7 mouse cellular contexts compared by ENCODE assay signal in genomic region chr14:105921217-105921695, GRCm38 (mm10). TPM values are rescaled to one million over a fixed set of nuclear protein-coding genes. Genes with fewer than 3 reads are reported as not detected.
DNase-seq lines count a peak whose midpoint lies in the region; ATAC-seq and TF ChIP-seq lines count a peak whose summit lies in the region.

No protein-coding gene starts in this region.

- WGBS in lung, embryonic 14.5 days = 6% methylated on average over 8 of the region's 8 CpGs
- whole genome bisulfite sequencing in forebrain, embryonic 12.5 days = 4% methylated on average over 8 of the region's 8 CpGs
- 2% methylated on average over 8 of the region's 8 CpGs for WGBS in limb, embryonic 10.5 days
- WGBS in neural tube, embryonic 14.5 days = under 1% methylated on average over 8 of the region's 8 CpGs

- no peak overlapping the region; the same call in 1 of the 2 replicates for H3K4me3 ChIP-seq in lung, embryonic 14.5 days (ENCODE audit: low read depth, low read length)
- no peak overlapping the region for H3K4me3 ChIP-seq in forebrain, embryonic 12.5 days (replicated peaks)
- peak overlapping the region; percentile 30 for H3K4me3 ChIP-seq in limb, embryonic 10.5 days
- no peak overlapping the region for H3K4me3 ChIP-seq in neural tube, embryonic 14.5 days (ENCODE audit: low read depth, low read length)

- H3K27ac ChIP-seq in lung, embryonic 14.5 days (ENCODE audit: low read depth) = 0 out of 2 replicates have a peak overlapping the region, but pooled peaks have one; percentile 67
- no peak overlapping the region for H3K27ac ChIP-seq in forebrain, embryonic 12.5 days
- peak overlapping the region; percentile 86 for H3K27ac ChIP-seq in limb, embryonic 10.5 days
- no peak overlapping the region for H3K27ac ChIP-seq in neural tube, embryonic 14.5 days (ENCODE audit: low read depth, low read length)

- no peak overlapping the region; the same call in 1 of the 2 replicates for H3K9ac ChIP-seq in lung, embryonic 14.5 days
- no peak overlapping the region for H3K9ac ChIP-seq in forebrain, embryonic 12.5 days
- H3K9ac ChIP-seq in neural tube, embryonic 14.5 days (replicated peaks; ENCODE audit: low read depth, low read length) = no peak overlapping the region

- no peak for TF ChIP-seq CTCF in lung, embryonic 14.5 days (IDR thresholded peaks at IDR 0.05; ENCODE audit: low read depth)

- peak overlapping the region; percentile 54 for H3K4me2 ChIP-seq in lung, embryonic 14.5 days
- peak overlapping the region; percentile 53 for H3K4me2 ChIP-seq in forebrain, embryonic 12.5 days
- H3K4me2 ChIP-seq in neural tube, embryonic 14.5 days (ENCODE audit: low read depth, low read length) = peak overlapping the region; percentile 38

- H3K36me3 ChIP-seq in lung, embryonic 14.5 days (ENCODE audit: insufficient read depth) = no peaks in the 10 kb centered on the region
- no peaks in the 10 kb centered on the region for H3K36me3 ChIP-seq in forebrain, embryonic 12.5 days (replicated peaks)
- H3K36me3 ChIP-seq in limb, embryonic 10.5 days = no peaks in the 10 kb centered on the region
- no peaks in the 10 kb centered on the region for H3K36me3 ChIP-seq in neural tube, embryonic 14.5 days (ENCODE audit: control insufficient read depth, insufficient read depth, low read length)

- no peaks in the 10 kb centered on the region for H3K9me3 ChIP-seq in lung, embryonic 14.5 days (ENCODE audit: low read depth, low read length)
- H3K9me3 ChIP-seq in forebrain, embryonic 12.5 days = no peaks in the 10 kb centered on the region
- H3K9me3 ChIP-seq in limb, embryonic 10.5 days (replicated peaks) = no peaks in the 10 kb centered on the region
- no peaks in the 10 kb centered on the region for H3K9me3 ChIP-seq in neural tube, embryonic 14.5 days (ENCODE audit: control insufficient read depth, low read length)

- no peak; the same call in 1 of the 2 replicates for ATAC-seq in lung, embryonic 14.5 days (ENCODE audit: insufficient read depth)
- no peak for ATAC-seq in forebrain, embryonic 12.5 days (ENCODE audit: low FRiP score)
- no peak for ATAC-seq in neural tube, embryonic 14.5 days (ENCODE audit: low read depth)

- peaks cover 18% of the 10 kb centered on the region for H3K4me1 ChIP-seq in lung, embryonic 14.5 days (ENCODE audit: insufficient read depth)
- peaks cover 22% of the 10 kb centered on the region for H3K4me1 ChIP-seq in forebrain, embryonic 12.5 days
- peaks cover 39% of the 10 kb centered on the region for H3K4me1 ChIP-seq in limb, embryonic 10.5 days
- H3K4me1 ChIP-seq in neural tube, embryonic 14.5 days (ENCODE audit: control insufficient read depth, insufficient read depth, low read length) = 0 out of 2 replicates have a peak, but pooled peaks cover 4% of the 10 kb centered on the region

- DNase-seq in lung, embryonic 14.5 days = peak; percentile 76
- DNase-seq in lung, postnatal 36 days = no peak
- peak; percentile 39 for DNase-seq in limb, embryonic 10.5 days (ENCODE audit: low spot score)
- DNase-seq in urinary bladder, postnatal 4 days (ENCODE audit: low spot score in 2 of 2) = no peak
- no peak for DNase-seq in yolk sac, embryonic 10.5 days (ENCODE audit: low spot score)

- H3K27me3 ChIP-seq in lung, embryonic 14.5 days (ENCODE audit: insufficient read depth, low read length) = no peaks in the 10 kb centered on the region
- H3K27me3 ChIP-seq in forebrain, embryonic 12.5 days = peaks cover 13% of the 10 kb centered on the region; the same call in 1 of the 2 replicates
- no peaks in the 10 kb centered on the region for H3K27me3 ChIP-seq in limb, embryonic 10.5 days (ENCODE audit: low read depth, poor library complexity, severe bottlenecking)
- H3K27me3 ChIP-seq in neural tube, embryonic 14.5 days (ENCODE audit: control insufficient read depth, insufficient read depth, low read length) = peaks cover 2% of the 10 kb centered on the region; the same call in 1 of the 2 replicates

RNA-seq across cellular contexts. Expression of gene Spry2, which starts 24.6 kb away (rescaled TPM):
- 43.6 and 46.6 TPM in 2 replicates for polyA plus RNA-seq in lung, embryonic 14.5 days (2014; fragmentation: Nextera tagmentation; extraction: Ambion mirVana)
- polyA plus RNA-seq in forebrain, embryonic 12.5 days (2016; fragmentation: Nextera tagmentation; extraction: Ambion mirVana) = 10.0 and 18.2 TPM in 2 replicates
- 36.2 and 43.4 TPM in 2 replicates for polyA plus RNA-seq in limb, embryonic 10.5 days (2016; fragmentation: Nextera tagmentation; extraction: Ambion mirVana)
- 36.7 and 39.8 TPM in 2 replicates for polyA plus RNA-seq in neural tube, embryonic 14.5 days (2014; fragmentation: Nextera tagmentation; extraction: Ambion mirVana)

Comparison
In these comparisons a context has a peak if more than half of its experiments do, and no peak if none do; other contexts are left out.
1. DNase-seq: peak in lung, embryonic 14.5 days (single experiment) and limb, embryonic 10.5 days (single experiment); none in lung, postnatal 36 days (single experiment), urinary bladder, postnatal 4 days (0 of 2) and yolk sac, embryonic 10.5 days (single experiment).
2. H3K27ac ChIP-seq: peak in lung, embryonic 14.5 days (single experiment) and limb, embryonic 10.5 days (single experiment); none in forebrain, embryonic 12.5 days (single experiment) and neural tube, embryonic 14.5 days (single experiment).
3. Peak in every context shown above with its lines, with median percentiles within 50 percentile points of each other: H3K4me2 ChIP-seq.